Mouse (Mus musculus) olfactory bulb, adult 2 months (tissue): ENCODE data around the gene S100a2. TPM values are rescaled to one million over a fixed set of nuclear protein-coding genes. Genes with fewer than 3 reads are reported as not detected.

Source experiments
- H3K27ac ChIP-seq: fragments of 200-500 bp; 2 replicates; pipeline ENCODE4 v1.5.1; 2012; ENCODE audit warnings: low read depth, low read length; ENCODE audit not compliant: insufficient read depth
- H3K4me1 ChIP-seq: fragments of 200-500 bp; 2 replicates; pipeline ENCODE4 v1.6.1; 2012; ENCODE audit warnings: low read length; ENCODE audit not compliant: control insufficient read depth, insufficient read depth
- H3K4me3 ChIP-seq: fragments of 200-500 bp; 2 replicates; pipeline ENCODE4 v1.5.1; 2012; ENCODE audit warnings: mild to moderate bottlenecking, low read depth, low read length, moderate library complexity; ENCODE audit not compliant: insufficient read depth
- CTCF ChIP-seq: fragments of 200-500 bp; IDR thresholded peaks from 2 replicates; pipeline ENCODE4 v1.5.1; 2012; ENCODE audit warnings: low read depth, mild to moderate bottlenecking, low read length, moderate library complexity; ENCODE audit not compliant: insufficient read depth
- POLR2A ChIP-seq: fragments of 200-500 bp; IDR thresholded peaks from 2 replicates; pipeline ENCODE4 v1.6.1; 2012; ENCODE audit warnings: mild to moderate bottlenecking, low read depth, low read length, moderate library complexity; ENCODE audit not compliant: insufficient read depth
- WGBS: fragments of 180-500 bp; shearing (Covaris S2); methylation state at CpG from one replicate; pipeline ENCODE4 v1.1.7; 2018; 5-methylcytosine and 5-hydroxymethylcytosine counted together
- polyA plus RNA-seq: library from polyadenylated mRNA; stranded (reverse); fragments of >200 nt; gene quantifications from 2 replicates; pipeline ENCODE4 v1.2.4, GENCODE M21; 2012; ENCODE audit warnings: low replicate concordance; ENCODE audit not compliant: missing spikeins, insufficient read depth, insufficient read length

S100a2 gene
- polyA plus RNA-seq, 1 experiment = not detected

DNA sequence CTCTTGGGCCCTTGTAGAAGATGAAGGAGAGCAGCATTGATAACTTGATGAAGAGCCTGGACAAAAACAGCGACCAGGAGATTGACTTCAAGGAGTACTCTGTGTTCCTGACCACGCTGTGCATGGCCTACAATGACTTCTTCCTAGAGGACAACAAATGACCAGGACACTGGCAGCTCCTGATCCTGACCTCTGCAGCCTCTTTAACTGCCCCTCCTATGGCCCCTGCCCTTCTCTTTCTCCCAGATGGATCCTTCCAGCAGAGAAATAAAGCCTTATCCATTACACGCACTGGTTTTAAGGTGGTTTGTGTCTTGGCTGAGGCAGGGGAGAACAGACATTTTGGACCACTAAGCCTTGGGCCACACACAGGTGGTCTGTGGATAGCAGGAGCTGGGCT is 21.4 kb downstream of the S100a2 start:
- TF ChIP-seq POLR2A (no peak), CTCF (no peak)
- H3K4me3 ChIP-seq = no peak overlapping the region
- WGBS = 96% methylated on average over 3 of the region's 3 CpGs
- peaks cover 13% of the 10 kb centered on the region for H3K4me1 ChIP-seq
- no peak overlapping the region for H3K27ac ChIP-seq

DNA sequence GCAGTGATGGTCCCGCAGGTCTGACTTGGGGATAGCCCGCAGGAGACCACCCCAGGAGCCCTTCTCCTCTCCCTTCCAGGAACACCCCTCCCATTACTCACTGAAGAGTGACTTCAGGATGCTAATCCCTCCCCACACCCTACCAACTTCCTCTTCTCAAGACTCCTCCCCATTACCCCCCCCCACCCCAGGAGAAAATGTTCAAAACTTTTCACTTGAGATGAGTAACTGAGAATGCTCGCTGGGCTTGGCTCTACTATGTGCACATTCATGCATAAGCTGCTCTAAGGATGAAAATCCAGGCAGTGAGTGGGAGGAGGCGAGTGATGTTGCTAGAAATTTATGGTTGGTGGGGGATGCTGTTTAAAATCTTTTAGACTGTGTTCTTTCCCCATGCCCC is 22.0 kb downstream of the S100a2 start:
- 71% methylated on average over 4 of the region's 4 CpGs for WGBS
- no peak overlapping the region for H3K27ac ChIP-seq
- H3K4me3 ChIP-seq = no peak overlapping the region
- TF ChIP-seq CTCF = no peak
- TF ChIP-seq POLR2A = no peak
- peaks cover 13% of the 10 kb centered on the region for H3K4me1 ChIP-seq

GRCm38 (mm10) chr3:90612728-90613291 is 22.8 kb downstream of the S100a2 start, which contains the start of gene S100a6:
S100a6 (plus strand) TSS chr3:90612882.
- H3K4me3 ChIP-seq = 0 out of 2 replicates have a peak within 1 kb of the TSS, but pooled peaks have one; percentile 14
- peaks cover 13% of the 10 kb centered on the region for H3K4me1 ChIP-seq
- no peak for TF ChIP-seq CTCF
- TF ChIP-seq POLR2A = no peak
- WGBS = 7% methylated on average over 23 of the region's 23 CpGs
- no peak within 1 kb of the TSS for H3K27ac ChIP-seq

DNA sequence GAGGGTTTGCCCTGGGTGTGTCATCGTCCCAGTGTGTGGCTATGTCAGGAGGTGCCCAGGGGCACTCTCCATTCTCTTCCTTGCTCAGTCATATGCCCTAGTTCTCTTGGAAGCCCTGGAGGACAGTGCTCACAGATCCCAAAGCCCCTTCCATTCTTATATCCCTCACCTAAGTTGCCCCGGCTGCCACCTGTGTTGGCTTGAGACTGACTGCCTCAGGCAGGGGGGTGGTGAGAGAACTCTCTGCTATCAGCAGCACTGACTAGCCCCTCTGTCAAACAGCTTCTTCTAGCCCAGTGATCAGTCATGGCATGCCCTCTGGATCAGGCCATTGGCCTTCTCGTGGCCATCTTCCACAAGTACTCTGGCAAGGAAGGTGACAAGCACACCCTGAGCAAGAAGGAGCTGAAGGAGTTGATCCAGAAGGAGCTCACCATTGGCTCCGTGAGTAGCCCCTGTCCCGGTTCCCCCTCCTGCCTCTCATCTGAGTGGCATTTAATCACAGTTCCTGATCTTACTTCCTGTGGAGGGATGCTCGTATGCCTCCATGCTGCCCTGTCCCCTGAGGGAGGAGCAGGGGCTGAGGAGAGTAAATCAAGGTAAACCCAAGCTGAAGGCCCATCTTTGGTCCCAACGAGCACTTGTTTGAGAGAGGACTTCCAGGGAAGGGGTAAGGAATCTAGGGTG is 23.6 kb downstream of the S100a2 start:
- TF ChIP-seq CTCF (no peak), POLR2A (no peak)
- H3K4me1 ChIP-seq = peaks cover 13% of the 10 kb centered on the region
- H3K27ac ChIP-seq = no peak overlapping the region
- no peak overlapping the region for H3K4me3 ChIP-seq
- WGBS = 76% methylated on average over 7 of the region's 7 CpGs

DNA sequence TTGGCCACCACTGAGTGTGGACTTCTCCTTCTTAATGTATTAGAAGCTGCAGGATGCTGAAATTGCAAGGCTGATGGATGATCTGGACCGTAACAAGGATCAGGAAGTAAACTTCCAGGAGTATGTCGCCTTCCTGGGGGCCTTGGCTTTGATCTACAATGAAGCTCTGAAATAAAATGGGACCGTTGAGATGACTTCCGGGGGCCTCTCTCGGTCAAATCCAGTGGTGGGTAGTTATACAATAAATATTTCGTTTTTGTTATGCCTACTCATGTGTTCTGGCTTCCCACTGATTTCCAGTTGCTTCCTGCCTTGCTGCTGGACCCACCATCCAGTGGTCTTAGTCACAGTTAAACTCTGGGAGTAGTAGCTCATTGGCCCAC is 24.1 kb downstream of the S100a2 start:
- Histone ChIP-seq H3K4me1 (peaks cover 13% of the 10 kb centered on the region), H3K4me3 (no peak overlapping the region), H3K27ac (no peak overlapping the region)
- WGBS = 93% methylated on average over 6 of the region's 6 CpGs
- TF ChIP-seq POLR2A (no peak), CTCF (no peak)

DNA sequence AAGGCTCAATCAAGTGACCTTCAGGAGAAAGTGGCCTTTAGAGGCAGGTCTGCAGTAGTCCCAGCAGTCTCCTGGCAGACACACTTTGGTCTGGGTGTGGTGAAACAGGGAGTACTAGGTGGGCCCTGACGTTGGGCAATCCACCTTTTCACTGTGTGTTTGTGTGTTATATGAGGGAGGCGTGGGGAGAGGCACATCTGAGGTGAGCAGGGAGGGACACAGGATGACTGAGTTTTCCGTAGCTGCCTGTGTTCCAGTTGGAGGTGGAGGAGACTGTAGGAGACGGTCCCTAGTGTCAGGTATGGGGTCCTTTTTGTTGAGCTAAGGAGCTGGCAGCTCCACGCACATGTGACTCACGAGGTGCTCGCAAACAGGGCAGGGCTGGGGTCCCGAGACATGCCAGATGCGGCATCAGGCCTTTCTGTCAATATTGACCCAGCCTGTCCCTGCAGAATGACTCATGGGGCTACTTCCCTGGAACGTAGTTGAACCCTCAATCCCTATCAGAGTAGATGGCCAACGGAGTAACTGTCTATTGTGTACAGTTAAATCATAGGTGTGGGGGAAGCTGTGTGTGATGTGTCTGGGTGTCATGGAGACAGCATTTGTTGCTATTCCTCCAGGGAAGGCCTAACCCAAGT is 24.7 kb downstream of the S100a2 start:
- Histone ChIP-seq H3K27ac (no peak overlapping the region), H3K4me1 (peaks cover 13% of the 10 kb centered on the region), H3K4me3 (no peak overlapping the region)
- WGBS = 83% methylated on average over 11 of the region's 11 CpGs
- no peak for TF ChIP-seq POLR2A
- TF ChIP-seq CTCF = no peak

DNA sequence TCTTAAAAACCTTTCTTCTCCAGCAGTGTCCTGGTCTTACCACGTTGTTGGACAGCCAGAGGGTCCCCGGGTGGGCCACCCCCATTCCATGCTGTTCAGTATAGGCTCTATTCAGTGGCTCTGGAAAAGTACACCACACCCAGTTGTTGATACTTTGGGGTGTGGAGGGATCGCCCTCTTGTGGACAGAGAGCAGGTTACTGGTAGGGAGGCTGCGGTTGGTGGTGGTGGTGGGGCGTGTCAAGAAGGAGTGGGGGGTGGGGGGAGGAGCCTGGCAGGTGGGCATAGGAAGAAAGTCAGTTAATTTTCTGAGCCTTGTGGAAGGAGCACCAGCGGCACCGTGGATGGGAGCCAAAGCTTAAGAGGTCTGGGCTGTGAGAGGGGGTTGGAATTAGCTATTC is 25.4 kb downstream of the S100a2 start:
- WGBS = 7% methylated on average over 7 of the region's 7 CpGs
- Histone ChIP-seq H3K27ac (no peak overlapping the region), H3K4me1 (peaks cover 13% of the 10 kb centered on the region), H3K4me3 (no peak overlapping the region)
- TF ChIP-seq POLR2A = no peak
- TF ChIP-seq CTCF = 0 out of 2 replicates have a peak, but pooled peaks have one; percentile 20

DNA sequence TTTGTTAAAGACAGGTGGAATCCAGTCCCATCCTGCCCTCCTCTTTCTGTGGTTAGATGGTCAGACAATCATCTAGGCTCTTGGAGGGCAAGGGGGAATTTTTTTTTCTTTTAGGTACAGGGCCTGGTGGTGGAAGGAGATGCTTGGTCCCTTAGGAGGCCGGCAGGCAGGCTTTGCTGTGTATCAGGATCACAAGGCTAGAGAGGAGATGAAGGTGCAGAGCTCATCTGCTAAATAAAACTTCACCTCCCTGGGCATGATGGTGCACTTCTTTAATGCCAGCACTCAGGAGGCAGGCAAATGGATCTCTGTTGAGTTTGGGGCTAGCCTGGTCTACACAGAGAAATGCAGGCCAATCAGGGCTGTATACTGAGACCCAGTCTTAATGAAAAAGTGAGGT is 25.9 kb downstream of the S100a2 start:
- H3K4me3 ChIP-seq = no peak overlapping the region
- TF ChIP-seq CTCF (no peak), POLR2A (no peak)
- WGBS = 69% methylated on average over 1 of the region's 1 CpGs

GRCm38 (mm10) chr3:90617586-90617985 is 27.5 kb downstream of the S100a2 start:
- Histone ChIP-seq H3K4me3 (no peak overlapping the region), H3K4me1 (peaks cover 13% of the 10 kb centered on the region), H3K27ac (no peak overlapping the region)
- no peak for TF ChIP-seq POLR2A
- no peak for TF ChIP-seq CTCF
- WGBS = 27% methylated on average over 1 of the region's 1 CpGs

More for the DNA sequence above, 25.9 kb downstream of the S100a2 start:
- Histone ChIP-seq H3K27ac (no peak overlapping the region), H3K4me1 (peaks cover 13% of the 10 kb centered on the region)
